Mouse (Mus musculus) spleen, postnatal 10 days (tissue): ENCODE measurements at regions not wholly inside any gene's neighbourhood (a gene's known extent, or its start where the extent isn't known, plus 50 kb on each side); places are given as distances from the start of the nearest gene placed in this dataset.

ENCODE experiments used
- DNase-seq, 2 experiments: peaks; one replicate each; pipeline ENCODE4 v3.0.0; 2021 to 2022; ENCODE audit warnings: low spot score in 2 of 2

DNA sequence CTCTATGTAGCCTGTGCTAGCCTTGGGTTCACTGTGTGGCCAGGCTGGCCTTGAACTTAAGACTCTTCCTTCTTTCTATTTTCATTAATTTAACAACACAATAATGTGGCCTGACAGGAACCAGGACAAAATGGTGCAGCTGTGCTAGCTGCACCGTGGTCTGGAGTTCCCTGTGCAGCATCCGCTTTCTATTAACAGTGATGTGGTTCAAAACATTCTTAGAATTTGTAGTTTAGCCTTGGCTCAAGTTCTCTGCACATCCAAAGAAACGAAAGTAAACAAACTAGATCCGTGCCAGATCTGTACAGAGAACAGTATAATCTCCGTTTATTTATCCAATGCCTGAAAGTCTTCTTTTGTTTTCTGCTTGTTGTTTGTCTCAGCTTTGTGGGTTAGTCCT lies 88.5 kb downstream of the Irx1 start:
- DNase-seq: no peak

DNA sequence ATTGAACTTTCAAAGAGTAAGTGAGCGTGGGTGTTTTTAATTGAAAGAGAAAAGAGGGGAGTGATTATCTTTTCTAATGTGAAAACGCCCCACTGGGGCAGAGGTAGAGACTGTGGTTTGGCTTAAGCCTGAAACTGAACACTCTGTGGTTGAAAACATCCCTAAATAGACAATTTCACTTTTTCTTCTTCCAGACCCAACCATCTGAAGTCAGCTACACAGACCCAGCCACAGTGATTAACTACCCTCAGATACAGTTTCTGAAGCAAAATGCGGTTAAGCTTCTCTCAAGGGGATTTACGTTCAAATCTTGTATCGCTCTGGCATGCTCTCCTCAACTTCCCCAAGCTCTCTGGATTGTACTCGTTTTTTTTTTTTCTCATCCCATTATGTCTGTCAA lies 94.8 kb downstream of the Irx1 start:
- DNase-seq: no peak

DNA sequence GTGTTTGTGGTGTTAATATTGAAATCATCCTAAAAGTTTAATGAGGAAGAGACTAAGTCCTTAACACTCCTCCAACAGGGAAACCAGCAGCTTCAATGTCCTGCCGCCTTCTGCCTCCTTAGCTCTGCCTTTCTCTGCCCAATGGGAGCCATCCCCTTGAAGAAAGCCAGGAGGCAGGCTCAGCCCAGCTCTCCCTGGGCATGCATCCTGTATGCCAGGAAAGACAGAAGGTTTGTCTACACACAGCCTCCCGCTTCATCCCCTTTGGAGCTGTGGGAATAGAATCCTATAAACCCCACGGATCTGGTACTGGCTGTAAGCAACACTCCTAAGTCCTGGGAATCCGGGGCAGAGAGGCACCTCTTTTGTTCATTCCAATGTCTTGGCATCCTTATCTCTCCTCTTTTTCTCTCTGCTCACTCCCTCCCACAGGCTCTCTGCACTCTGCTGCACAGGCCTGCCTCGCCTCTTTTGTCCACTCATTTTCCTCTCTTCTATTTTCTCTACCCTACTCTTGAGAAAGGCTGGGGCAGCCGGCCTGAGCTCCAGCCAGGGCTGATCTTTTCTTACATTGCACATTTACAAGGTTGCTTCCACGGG lies 110.0 kb downstream of the Irx1 start:
- no peak for DNase-seq

DNA sequence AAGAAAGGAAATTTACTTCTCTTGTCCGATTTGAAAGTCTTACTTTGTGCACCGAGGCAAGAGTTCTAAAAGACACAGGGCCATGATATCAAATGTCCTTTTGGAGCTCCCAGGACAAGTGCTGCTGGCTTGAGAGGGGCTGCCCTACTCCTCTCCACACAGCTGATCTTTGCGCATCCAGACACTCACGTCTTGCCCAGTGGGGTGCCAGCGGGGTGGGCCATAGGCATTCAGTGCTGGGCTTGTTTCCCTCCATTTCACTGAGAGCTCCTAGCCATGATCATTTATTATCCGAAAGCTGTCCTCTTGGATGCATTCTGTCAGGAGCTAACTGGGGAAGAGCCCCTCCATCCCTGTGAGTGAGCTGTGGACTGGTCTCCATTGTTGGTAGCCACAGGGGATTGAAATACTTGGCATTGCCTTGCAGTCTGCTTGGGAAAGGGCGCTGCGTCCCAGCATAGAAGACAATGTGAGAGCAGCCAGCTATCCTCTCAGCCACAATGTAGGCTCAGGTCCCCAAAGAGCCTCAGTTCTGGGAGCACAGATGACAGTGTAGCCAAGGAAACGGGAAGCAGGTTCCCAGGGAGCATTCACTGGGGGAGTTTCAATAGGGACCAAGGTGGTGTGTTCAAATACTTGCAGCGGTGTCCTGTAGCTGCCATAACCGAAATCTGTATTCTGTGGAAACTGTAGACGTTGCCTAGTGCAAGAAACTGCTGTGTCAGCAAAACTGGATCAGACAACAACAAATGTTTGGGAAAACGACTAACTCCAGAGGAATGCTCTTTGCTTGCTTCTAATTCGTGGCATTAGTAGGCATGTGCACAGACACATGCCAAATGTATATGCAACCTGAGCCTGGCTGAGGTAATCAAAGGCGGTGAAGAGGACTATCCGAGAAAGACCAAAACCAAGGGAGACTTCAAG lies 159.2 kb downstream of the Irx1 start:
- no peak for DNase-seq

DNA sequence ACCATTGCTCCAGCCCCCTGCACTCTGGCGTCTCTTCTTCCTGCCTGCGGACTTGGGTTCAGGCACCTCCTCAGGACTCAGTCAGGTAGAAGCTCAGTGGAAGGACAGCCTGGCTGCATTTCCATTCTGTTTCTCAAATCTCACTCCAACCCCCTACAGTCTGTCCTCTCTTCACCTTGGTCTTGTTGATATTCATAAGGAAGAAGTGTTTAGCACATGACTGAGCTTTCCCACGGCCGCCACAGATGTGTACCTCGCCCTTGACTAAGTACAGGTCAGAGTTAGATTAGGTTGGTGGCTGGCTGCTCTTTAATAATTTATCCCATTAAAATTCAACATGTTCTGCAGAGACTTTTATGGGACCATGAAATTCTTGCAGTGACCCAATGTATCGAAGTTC lies 165.2 kb downstream of the Irx1 start:
- DNase-seq: no peak

DNA sequence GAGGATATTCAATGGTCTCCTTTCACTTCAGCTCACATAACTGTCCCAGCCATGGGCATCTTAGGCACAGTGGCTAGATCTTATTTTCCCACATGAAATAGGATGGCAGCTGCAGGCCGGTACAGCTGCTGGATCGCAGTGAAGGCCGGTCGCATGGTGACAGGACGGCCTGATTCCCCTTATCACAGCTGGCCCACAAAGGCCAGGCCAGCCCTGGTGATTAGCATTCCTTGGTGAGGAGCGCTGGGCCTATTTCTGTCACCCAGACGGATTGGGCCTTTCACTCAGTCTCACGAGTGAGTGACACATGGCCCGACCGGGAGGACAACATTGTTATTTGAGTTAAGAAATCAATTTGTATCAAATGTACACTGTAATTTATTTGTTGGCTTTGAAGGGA lies 178.8 kb downstream of the Irx1 start:
- no peak for DNase-seq

DNA sequence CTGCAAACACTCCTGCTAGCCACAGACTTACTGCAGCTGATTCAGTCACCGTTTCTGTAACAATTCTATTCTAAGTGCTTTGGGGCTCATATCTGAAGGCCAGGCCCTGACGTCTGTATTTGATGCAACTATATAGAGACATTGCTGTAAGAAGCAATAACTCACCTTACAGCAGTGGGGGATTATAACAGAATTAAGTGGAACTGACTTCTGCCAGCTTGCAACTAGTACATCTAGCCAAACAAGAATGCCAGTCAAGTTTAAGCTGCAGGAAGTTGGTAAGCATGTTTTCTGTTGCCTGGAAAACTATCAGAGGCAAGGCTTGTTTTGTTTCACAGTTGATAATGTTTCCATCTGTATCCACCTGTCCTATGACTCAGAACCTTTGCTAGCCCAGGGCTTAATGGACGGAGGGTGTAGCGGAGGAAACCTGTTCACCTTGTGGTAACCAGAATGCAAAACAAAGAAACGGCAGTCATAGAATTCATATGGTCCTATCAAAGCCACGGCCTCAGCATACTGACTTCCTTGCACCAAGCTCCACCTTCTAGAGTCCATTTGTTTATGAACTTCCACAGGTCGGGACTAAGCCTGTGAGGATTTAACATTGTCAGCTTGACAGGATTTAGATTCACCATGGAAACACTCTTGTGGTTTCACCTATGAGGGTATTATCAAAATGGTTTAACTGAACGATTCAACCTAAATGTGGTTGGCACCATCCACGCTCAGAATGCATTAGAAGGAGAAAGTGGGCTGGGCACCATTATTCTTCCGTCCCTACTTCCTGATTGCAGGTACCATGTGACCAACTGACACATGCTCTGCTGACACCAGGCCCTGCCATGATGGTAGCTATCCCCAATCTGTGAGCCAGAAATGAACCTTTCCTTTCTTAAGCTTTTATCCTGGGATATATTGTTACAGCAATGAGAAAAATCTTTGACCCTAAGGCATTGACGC lies 216.2 kb downstream of the Irx1 start:
- no peak for DNase-seq

DNA sequence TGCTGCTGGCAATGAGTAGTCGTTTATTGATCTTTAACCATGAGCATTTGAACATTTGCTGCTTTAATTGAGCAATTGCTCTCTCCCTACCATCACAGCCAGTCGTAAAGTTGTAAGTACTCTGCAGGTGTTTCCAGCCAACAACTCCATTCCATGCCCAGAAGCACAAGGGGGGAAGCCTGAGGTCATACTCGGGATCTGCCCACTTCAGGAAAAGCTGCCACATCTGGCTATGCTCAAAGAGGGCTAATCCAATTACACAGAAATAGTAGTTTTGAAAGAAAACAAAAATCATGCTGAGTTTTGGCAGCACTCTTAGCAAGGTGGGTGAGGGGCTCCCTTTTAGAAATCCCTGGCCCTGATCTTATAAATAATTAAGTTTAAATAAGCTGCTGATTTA lies 217.0 kb downstream of the Irx1 start:
- no peak for DNase-seq

DNA sequence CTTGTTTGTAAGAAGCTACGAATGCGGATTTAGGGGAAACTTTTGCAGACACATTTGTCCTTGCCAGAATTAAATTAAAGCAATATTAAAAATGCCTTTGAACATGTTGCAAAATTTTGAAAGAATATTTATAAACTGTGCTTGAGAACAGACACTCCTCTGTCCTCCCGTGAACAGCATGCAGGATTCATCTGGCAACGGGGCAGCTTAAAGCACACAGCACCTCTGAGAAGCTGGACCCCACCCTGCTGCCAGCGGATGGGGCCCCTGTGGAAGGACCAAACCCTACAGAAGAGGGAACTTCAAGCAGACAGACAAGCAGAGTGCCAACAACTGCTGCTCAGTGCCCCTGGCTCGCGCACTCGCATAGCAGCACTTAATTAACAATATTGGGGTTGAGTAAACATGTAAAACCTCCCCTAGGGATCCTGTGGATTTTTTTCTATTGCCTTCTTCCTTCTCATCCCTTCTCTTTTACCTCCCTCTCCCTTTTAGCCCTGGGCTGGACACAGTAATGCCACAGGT lies 226.6 kb downstream of the Irx1 start:
- DNase-seq: no peak

DNA sequence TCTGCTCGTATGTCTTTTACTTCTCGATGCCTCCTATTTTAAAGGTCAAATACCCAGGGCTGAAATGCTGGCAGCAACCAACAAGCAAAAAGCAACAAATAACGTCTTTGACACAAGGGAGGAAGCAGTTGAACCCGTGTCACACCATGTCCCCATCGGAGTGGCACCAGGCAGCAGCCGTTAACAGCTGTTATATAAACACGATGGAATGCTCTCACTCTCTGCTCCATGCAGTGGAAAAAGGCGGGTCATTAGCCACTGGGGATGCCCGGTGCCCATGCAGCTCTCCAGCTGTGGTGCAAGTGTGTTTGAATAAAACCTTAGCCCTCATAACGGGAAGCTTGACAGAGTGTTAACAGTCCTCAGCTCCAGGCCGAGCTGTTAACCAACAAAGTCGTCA lies 229.3 kb downstream of the Irx1 start:
- no peak for DNase-seq

DNA sequence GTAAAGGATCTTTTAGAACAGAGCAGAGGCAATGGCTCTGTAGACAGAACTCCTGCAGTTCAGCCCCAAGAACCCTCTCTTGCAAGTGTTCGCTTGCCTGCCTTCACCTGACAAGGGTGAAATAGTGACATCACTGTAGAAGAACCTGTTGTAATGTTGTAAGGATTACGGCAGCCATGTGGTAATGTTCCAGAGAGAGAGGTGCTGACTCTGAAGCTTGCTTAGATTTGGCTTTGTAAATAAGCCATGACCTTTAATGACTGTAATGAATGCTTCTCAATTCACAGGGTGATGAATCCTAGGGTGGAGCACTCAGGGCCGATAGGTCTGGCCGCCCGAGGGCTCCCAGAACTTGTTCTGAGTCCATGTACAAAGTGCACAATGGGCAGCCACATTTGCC lies 230.2 kb downstream of the Irx1 start:
- DNase-seq: no peak

DNA sequence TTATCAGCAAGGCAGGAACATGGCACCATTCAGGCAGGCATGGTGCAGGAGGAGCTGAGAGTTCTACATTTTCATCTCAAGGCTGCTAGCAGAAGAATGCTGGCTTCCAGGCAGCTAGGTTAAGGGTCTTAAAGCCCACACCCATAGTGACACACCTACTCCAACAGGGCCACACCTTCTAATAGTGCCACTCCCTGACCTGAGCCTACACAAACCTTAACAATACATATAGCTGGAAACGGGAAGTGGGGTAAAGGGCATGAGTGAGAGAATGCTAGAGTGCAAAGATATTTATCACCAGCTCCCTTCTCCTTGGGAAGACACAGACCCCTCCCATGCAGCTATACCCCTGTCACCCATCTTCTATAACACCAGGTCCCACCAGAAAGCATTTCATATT lies 230.6 kb downstream of the Irx1 start:
- DNase-seq: no peak

DNA sequence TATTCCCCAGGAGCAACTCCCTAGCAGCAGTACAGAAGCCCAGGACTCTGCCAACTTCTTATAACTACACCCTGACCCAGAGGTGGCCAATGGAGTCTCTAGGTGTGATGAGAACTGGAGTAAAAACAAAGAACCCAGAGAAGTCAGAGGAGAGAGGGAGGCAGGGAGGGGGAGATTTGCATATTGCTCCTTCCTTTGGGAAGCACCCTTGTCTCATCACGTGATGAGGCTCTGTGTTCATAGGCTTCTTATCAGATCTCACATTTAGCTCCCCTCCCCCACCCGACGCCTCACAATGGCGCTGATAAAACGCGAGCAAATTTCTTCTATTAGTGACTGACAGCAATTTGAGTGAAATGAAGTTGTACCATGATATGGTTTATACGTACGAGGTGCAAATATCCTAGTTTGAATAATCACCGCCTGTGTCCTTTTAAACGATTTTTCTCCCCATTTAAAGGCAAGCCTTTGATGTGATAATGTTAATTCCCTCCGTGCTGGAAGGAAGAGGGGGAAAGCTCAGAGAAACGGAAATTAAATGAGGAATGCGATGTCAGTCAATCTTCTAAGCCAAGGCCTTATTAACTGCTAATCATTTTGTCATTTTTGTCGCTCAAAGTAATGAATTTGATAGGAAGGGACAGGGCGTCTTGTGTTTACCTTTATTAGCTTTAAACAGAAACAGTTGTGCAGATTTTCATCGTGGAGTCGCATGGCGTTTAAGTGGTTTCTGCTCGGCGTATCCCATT lies 273.3 kb downstream of the Irx1 start:
- DNase-seq: no peak

DNA sequence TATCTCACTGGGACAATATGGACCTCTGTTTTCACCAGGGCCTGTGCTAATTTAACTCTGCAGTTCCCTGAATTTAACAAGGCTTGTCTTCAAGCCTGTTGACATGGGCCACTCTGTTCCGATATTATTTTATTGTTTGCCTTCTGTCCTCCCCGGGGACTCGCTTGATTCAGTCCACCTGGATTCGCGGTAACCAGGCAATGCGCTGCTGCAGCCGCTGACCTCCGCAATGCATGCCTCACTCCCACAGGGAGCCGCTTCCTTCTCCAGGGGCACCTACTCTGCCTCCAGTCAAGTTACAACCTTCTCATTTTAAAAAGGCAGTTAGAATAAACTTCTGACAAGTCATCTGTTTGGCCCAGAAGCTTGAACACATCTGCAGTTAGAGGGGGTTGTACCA lies 274.3 kb downstream of the Irx1 start:
- DNase-seq: no peak

DNA sequence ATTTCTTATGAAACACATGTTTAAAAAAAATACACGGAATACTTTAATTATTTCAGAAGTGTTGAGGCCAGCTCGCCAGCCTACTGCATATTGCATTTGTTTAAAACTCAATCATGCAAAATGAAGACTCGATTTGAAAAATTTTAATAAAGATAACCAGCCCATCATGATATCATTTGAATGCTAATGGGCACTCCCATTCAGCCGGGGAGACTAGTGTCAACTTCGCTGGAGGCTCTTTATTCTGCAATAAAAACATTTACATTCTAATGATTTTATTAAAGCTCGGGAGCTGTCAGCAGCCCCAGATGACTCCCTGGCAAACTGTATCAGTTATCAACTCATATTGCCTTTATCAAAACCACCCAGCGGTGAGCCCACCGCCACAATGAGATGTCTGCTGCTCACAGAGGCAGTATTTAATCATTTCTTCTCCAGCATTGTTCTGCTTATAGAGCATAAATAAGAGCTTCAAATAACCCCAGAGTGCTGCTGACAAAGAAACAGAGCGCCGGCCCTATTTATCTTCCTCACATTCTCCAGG lies 287.4 kb downstream of the Irx1 start:
- no peak for DNase-seq

DNA sequence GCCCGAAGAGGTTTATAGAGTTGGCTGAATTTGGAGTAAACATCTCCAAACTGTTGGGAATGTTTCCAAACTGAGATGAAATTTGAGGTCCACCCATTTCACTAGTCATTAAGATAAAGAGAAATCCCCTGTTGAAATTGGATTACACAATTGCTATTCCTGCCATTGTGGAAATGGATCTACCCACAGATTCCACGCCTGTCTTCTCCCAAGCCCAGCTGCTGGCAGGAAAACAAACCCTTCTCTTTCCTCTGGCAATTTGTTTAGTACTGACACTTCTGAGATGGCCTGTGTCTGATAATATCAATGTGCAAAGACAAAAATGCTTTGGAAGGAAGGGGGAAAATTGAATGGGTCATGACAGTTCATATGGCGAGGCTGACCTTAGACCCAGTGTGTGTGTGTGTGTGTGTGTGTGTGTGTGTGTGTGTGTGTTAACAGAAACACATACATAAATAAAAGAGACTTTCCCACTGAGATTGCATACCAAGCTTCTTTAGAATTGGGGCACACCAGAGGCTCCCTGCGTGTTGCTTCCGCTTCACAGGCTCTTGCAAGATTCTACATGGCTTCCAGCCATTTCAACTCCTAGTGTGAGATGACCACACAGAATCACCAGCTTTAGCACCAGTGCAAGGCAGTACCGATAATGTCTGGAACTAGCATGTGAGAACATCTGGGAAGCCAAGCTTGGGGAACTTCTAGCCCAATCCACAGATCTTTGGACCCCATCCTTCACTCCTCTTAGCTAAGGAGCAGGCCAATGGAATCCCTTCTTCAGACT lies 293.4 kb downstream of the Irx1 start:
- DNase-seq: no peak

DNA sequence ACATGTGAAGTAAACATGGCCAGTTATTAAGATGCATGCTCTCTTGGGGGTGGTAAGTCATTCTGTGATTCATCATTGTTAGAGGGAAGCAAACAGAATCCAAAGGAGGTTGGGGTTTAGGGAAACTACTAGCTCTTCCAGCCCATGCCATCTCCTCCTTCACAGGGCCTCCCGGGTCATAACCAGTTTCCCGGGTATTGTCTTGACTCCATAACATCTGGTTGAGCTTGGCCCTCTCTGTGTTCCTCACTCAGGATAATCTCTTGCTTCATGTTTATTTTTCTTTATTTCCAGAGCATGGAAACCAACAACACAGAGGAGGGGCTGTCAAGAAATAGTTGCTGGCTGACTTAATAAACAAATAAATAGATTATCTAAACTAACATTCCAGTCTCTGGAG lies 295.3 kb downstream of the Irx1 start:
- DNase-seq: no peak

DNA sequence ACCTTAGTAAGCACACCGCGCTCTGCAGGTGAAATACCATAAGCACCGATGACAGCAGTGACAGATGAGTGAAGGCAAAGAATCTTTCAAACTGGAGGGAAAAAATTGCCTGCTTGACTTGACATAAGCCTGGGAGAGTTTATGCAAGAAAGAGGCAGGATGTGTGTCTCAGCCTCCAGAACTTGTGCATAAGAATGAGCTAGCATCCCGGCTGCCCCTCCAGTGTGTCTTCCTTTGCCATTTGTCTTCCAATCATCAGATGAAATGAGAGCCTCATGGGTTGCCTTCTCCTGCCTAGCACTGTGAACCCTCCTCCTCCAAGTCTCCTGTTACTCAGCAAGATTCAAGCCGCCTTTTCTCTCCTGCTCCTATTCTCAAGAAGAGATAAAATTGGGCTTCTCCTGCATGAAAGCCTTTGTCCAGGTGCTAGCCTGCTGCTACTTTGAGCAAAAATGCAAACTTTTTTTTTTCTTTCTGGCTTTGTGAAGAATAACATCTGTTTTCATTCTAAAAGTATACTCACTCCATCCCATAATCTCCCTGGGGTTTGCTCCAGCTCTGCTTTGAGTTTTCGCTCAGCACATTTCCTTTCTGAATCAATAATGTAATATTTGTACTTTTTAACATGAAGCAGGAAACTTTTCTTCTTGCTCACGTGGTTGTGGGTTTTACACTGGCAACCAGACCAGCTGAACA lies 298.2 kb downstream of the Irx1 start:
- no peak for DNase-seq

DNA sequence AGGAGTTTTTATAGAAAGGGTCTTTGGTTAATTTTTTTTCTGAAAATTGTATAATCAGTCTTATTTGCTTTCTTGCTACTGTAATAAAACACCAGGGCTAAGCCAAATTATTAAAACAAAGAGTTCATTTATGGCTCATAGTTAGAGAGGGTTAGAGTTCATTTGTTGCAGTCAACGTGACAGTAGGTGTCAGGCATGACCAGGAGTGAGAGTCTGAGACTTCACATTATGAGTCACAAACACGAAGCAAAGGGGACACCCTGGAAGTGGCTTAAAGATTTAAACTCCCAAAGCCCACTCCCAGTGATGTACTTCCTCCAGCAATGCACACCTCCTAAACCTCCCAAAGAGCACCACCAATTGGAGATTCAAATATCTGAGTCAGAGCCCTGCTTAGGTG lies 305.6 kb downstream of the Irx1 start:
- no peak for DNase-seq
